Mouse (Mus musculus): ENCODE measurements at regions not wholly inside any gene's neighbourhood (a gene's known extent, or its start where the extent isn't known, plus 50 kb on each side); places are given as distances from the start of the nearest gene placed in this dataset.
A peak's percentile ranks its signal among the peaks of the same experiment; 100 is the strongest.
"Not testable (repeated sequence)": the region's sequence is repeated elsewhere in the genome, so short reads cannot be mapped to it uniquely, and the experiment has no call there.

DNA sequence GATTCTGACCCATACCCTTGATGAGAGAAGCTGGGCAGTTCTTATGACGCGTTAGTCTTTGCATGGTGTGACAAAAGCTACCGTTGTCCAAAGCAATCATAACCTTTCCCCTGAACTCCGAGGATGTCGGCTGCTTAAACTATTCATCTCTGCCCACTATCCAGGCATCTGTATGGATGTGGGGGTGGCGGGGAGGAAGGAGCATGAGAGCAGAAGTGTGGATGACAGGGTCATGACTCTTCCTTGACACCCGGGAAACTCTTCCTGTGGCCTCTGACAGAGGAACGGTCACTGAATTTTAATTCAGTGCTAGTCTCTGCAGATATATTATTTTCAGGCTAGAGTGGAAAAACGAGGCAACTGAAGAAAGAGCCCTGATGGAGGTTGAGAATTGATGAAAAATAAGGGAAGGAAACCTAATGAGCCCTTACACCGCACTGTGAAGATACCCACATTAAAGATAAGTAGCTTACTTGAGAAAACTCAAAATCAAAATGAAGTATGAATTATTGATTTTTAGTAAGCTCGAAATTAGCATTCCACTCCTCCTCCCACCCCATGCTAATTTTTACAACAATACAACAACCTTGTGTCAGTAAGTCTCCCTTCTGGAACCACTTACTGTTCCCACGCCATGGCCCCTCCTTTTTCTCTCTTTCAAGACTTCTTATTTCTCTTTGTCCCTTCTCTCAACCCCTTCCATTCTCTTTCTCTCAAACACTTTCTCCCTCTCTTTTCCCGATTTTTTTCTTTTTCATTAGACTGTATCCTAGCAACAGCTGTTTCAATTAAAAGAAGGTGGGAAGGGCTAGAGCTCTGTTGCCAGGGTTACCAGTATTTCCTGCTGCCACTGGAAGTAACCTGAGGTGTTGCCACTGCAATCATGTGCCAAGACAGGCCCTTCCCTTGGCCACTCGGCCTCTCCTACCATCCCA, 206.0 kb upstream of the Gap43 start:
- DNase-seq (ENCODE audit: low spot score in 2 of 2), result no peak

DNA sequence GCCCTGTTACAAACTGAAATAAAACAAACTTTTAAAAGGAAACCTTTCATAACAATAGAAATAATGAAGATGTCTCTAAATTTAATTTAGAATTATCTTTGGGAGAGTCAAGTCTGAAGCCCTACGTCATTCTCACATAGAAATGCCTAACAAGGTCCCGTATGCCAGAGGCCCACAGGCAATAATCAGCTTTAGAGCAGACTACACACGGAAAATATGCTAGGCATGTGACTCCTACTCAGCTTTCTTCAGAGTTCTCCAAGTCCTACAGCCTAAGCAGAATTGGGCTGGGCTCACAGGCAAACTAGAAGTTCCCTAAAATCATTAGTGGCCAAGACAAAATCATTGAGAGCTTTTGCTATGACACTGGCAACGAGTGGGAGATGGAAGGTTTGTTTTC, 176.9 kb upstream of the Gap43 start:
- no peak for DNase-seq (ENCODE audit: low spot score in 2 of 2)

DNA sequence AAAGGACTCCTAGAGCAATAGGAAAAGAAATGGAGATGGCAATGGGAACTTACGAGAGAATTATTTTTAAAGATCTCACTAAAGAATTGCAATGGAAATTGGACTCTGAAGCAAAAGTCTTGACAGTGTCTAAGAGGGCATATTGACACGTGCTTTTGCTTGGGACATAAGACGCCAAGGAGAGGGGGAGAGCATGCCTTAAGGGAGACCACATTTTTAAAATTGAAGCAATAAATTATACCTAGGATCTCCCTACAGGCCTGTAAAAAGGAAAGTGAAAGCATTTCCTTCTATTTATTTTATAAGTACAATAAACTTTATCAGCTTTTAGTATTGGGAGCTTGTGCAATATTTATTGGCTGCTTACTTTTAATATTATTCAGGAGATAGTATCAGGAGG, 175.5 kb upstream of the Gap43 start:
- no peak for DNase-seq (ENCODE audit: low spot score in 2 of 2)

DNA sequence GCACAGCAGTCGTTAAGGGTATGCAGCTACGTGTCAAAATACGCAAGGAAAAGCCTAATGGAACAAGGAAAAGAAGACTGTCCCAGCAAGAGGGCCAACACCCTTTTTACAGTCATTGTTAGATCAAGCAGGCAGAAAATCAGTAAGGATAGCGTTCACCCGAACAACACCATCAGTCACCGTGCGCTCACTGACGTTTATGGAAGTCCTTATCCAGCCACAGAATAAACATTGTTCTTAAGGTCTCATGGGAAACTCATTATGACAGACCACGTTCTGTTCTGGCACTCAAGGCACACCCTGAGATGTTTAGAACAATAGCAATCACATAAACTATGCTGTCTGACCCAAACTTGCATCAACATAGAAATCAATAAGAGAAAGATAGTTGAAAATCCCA, 164.7 kb upstream of the Gap43 start:
- no peak for DNase-seq (ENCODE audit: low spot score in 2 of 2)

DNA sequence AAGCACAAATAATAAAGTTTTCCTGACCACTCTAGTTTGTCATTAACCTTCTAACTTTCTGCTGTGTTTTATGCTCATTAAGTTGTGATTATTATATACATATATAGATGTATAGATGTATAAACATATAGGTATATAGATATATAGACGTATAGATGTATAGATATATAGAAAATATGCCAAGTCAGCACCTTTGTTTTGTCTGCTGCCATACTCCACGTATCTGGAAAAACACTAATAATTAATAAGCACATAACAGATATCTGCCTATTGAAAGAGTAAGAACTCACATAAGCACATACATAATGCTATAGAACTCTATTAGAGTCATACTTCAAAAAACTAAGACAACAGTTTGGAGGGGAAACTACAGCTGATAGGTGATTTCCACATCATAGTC, 161.3 kb upstream of the Gap43 start:
- no peak for DNase-seq (ENCODE audit: low spot score in 2 of 2)

DNA sequence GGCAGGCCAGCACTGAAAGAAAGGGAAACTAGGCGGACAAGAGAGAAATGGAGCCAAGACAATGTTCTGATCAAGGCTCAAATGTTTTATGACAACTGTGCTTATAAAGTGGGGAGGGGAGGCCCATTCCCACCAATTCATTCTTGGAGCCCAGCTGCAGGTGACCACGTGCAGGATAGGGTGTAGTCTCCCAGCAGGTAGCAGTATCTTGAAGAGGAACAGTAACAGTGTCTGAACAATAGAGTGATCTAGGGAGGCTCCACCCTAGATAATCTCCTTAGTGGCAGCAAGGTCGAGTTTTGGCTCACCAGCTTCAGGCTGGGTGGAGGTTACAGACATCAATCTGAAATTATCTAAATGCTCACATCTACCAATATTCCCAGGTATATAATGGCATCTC, 160.7 kb upstream of the Gap43 start:
- DNase-seq (ENCODE audit: low spot score in 2 of 2), result not testable (repeated sequence)

DNA sequence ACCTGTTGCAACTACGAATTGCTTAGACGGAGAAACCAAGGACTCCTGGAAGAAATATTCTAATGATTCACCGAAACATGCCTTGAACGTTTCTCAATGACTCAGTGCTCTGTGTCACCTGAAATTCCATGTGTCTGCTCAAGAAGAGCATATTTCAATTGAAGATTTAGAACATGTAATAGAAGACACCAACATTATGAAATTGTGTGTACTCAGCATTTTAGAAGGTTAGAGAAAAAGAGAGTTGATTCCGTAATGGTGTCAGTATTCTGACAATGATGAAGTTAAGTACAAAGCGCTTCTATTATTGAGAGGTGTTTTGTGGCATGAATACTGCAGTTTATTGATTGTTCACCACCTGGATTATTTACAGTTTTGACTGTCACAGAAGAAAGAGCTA, 159.1 kb upstream of the Gap43 start:
- no peak for DNase-seq (ENCODE audit: low spot score in 2 of 2)

DNA sequence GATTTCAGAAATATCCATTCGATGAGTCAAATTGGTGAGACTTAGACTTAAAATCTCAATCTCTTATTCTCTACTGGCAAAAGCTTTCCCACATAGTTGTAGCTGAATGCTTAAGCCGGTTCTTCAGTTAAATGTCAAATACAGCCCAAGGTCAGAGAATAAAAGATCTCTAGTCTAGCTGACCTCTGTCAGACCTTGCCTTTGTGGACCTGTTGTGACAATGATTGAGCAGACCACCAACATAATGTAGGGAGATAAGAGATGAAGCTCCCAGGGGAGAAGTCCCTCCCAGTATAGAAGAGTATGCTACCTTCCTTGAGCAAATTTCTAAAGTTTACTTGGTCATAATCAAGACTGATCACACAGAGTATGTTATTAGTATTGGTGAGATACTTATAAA, 157.9 kb upstream of the Gap43 start:
- no peak for DNase-seq (ENCODE audit: low spot score in 2 of 2)

DNA sequence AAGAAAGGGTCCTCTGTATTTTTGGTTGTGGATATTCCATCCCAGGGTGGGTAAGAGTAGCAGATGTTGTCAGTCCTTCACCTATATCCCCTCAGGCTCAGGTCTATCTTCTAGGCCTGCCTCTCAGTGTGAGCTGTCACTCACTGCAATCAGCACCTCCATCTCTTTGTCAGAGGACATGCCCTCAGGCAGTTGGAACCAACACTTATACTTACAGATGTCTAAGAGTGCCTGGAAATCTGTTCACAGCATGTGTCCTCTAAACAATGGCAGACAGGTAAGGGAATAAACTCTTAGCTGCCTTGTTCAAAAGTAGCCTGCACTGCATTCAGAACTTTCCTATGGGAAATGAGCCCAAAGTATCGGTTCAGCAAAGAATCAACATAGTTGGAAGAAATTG, 153.1 kb upstream of the Gap43 start:
- DNase-seq (ENCODE audit: low spot score in 2 of 2), result no peak

DNA sequence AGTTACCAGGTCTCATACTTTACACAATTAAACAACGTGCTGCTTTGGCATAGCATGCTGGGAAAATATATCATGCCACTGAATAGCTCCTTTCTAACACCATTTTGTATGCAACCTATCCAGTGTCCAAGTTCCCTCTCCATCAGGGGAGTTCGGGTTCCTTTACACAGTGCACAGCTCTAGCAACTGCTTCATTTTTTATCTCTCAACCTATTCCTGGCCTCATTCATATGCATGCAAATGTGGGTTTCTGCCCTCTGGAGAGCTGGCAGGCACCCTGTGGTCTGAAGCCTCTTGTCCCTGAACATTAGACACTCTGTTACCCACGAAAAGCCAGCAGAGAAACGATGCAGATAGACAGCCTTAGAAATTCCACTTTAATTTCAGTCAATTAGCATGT, 148.3 kb upstream of the Gap43 start:
- no peak for DNase-seq (ENCODE audit: low spot score in 2 of 2)

DNA sequence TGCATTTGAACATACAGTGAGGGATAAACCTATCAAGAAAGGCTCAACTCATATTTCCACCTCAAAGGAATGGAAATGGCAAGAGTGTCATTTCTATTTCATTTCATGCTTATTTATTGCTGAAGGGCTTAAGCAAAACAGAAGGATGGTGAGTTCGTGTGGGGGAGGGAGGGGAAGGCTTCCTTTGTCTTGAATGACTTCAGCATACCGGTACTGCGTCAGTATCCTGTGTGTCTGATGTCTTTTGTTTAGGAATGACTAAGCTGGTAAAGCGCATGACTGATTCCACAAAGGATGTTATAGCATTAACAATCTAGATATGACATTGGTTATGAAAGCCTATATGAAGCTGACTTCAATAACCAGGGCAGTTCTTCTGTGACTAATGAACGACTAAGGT, 139.5 kb upstream of the Gap43 start:
- DNase-seq (ENCODE audit: low spot score in 2 of 2), result no peak

DNA sequence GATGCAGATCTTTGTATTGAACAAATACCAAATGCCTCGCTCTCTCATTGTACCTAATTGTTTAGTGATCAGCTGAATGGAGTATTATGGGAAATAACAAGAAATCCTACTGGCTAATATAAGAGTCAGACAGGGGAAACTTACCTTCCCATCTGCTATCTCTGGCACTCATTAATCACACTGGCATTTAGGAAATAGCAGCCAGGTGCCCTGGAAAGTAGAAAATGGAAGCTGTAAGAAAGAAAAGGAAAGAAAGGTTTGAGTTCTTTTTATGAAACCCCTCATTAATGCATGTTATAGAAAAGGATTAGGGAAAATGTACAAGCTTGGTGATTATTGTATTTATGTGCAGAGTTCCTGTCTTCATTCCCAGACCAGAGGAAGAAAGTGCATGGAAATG, 126.5 kb upstream of the Gap43 start:
- no peak for DNase-seq (ENCODE audit: low spot score in 2 of 2)

DNA sequence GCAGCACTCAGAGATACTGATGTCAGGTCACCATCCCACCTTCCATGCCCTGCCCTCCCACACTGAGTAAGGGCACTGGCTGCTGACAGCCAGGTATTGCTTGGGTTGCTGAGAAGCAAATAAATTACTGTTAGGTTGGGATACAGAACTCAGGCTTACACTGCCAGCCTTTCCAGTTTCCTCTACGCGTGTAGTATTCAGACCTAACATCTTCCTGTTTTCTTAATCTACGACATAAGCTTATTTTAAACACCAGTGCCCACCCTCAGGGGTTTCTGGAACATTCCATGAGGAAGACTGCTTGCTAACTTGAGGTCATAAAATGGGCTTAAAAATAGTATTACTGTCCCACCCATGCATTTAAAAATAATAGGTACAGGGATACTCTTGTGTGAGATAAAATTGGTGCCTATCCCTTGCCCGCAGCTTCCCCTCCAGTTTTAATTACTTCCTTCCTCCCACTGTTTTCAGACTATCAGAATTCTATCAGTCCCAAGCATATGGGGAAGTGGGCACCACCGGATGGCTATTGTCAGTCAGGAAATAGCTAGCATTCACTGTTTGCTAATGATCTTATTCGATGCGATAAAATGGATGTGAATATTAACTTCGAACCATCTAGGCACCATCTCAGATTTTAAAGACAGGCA, 116.0 kb upstream of the Gap43 start:
- no peak for DNase-seq (ENCODE audit: low spot score in 2 of 2)

DNA sequence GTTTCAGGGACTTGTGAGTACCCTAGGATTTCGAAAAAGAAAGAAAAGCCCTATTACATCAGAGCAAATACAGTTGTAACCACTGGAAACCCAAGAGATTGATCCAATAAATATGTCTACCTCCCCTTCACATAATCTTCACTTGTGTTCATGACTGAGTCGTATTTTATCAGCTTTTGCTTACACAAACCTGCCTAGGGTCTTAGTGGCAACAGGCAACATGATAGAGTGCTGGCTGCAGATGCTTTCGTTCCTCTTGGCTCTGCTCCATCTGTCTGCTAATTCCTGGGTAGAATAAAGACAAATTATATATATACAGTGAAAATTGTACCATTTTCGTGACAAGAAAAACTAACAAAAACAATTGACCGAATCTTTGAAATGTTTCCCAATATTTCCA, 112.9 kb upstream of the Gap43 start:
- DNase-seq (ENCODE audit: low spot score in 2 of 2), result no peak

DNA sequence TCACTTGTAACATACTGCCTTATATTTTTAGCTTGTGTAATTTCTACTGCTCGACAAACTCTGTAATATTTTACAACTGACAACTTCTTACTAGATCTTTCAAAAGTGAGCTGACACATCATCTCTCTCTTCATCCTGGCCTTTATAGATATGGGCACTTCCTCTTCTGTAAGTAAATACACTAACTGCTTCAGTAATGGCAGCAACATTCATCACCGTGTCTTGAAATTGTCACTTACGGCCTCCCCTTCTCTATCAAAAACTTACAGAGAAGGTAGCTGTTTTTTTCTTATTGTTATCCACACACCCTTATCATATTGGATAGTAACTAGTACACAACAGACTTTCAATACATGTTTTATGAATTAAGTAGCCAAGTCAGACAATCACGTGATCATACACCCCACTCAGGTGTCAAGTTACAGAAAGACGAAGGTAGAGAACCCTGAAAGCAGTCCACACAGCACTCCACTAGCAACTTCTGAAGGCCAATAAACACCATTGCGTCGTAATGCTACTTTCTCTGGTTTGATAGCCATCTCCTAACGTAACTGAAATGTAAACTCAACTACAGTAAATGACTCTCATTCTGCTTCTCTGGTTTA, 109.5 kb upstream of the Gap43 start:
- DNase-seq (ENCODE audit: low spot score in 2 of 2), result no peak

DNA sequence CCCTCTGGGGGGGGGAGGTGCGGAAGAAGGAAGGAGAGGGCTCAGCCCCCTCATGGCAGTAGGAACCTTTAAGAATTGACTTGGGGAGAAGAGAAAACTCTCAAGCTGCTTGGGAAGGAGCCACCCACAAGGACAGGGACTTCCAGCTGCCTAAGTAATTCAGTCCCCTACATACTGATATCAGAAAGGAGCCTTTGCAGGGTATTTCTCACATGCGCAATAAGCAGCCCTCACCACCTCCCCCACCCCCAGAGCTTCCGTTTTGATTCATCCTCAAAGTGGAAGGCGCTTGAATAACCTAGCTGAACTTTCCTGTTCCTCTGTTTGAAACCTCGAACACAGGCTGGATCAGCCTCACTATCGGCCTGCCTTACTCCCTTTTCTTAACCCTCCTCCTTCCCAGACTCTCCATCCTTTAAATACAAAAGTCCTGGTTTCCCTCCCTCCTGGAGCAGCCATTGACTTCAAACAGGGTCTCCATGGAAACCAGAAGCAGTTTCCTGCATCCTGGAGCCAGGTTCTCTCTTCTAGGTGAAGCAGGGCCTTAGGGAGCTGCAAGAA, 104.5 kb upstream of the Gap43 start:
- no peak for DNase-seq (ENCODE audit: low spot score in 2 of 2)

DNA sequence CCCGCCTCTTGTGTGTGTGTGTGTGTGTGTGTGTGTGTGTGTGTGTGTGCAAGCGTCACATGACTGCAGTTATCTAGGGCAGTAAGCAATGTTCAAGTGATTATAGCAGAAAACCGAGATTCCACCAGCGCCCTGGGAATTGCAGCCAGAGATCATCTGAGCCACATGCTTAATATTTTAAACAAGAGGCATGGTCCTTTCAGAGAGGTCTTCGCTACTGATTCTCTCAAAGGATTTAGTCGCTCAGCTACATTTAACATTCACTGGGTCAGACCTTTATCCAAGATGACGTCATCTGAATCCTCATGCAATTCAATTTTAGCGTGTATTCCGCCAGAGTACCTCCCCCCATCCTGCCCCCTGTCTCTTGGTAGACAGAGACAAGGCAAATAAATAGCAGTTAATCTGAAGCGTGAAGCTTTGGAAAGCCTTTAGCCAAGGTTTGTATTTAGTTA, 104.0 kb upstream of the Gap43 start:
- peak in 1 of 2 experiments; percentile 34 for DNase-seq (ENCODE audit: low spot score in 2 of 2)

DNA sequence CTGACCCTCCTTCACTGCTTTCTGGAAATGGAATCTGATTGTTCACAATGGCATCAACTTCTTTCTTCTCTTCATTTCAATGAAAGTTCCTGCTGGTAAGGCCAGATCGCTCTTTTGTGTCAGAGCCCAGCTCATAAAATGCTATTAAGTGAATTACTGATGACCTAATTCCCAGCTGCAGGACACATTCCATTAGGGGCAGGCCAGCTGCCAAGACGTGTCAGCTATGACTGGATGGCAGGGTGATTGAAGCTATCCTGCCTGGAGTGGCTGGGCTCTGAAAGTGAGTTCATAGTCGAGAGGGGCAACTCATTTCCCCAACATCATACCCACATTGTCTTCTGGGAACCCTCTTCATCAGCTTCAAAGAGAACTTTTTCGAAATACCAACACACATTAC, 100.4 kb upstream of the Gap43 start:
- peak in 1 of 2 experiments; percentile 58 for DNase-seq (ENCODE audit: low spot score in 2 of 2)

DNA sequence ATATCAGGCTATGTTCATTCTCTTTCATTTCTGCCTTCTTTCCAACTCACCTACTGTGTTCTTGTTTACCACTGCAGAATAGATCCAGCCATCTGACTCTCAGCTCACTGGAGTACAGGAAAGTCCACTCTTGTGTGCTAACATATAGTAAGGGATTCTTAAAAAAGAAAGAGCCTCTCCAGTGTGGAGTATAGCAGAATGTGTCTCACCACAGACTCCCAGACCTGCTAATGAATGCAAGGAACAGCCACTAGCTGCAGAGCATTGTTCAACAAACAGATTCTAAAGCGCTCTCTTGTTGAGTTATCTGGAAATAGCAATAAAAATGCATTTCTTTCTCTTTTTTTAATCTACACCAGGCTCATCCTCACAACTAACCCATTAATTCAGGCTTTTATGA, 91.1 kb upstream of the Gap43 start:
- no peak for DNase-seq (ENCODE audit: low spot score in 2 of 2)

DNA sequence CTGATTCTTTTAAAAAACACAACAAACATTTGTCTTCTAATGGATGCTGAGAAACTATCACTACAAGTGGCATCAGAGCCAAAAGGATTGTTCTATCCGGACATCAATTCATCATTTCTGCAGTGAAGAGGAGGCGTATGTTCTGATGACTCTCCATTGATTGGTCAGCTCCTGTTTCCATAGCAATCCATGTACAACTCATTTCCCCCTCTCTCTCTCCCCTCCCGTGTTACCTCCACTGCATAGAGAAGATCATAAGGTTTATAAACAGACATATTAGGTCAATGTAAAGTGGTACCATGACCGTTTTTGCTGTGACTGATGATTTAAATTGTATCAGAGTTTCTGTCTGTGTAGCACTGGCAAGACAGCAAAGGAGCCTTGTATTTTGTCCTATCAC, 76.2 kb upstream of the Gap43 start:
- DNase-seq (ENCODE audit: low spot score in 2 of 2), result no peak

DNA sequence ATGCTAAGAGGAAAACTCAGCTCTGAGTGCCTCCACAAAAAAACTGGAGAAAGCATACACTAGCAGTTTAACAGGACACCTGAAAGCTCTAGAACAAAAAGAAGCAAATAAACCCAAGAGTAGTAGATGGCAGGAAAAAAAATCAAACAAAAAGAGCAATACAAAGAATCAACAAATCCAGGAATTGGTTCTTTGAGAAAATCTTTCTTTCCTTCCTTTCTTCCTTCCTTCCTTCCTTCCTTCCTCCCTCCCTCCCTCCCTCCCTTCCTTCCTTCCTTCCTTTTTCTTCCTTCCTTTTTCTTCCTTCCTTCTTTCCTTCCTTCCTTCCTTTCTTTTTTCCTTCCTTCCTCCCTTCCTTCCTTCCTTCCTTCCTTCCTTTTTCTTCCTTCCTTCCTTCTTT, 71.6 kb upstream of the Gap43 start:
- not testable (repeated sequence) for DNase-seq (ENCODE audit: low spot score in 2 of 2)

DNA sequence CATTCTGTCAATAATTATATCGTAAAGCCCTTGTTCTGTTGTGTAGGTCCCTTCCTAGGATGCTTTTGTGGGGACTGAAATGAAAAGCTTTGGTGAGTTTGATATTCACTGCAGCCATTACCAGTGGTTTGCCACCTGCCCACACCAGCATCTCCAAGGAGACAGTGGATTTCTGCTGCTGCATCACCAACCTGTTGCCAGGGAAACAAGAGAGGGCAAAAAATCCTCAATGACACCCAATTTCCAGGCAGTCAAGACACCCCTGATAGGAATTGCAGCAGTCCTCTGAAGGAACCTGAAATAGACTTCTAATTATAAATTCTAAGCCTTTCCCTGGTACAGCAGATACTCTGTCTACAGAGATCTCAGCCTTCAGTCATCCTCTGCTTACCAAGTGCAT, 56.1 kb upstream of the Gap43 start:
- no peak for DNase-seq (ENCODE audit: low spot score in 2 of 2)
